Mouse (Mus musculus) midbrain, embryonic 16.5 days (tissue): ENCODE data around the gene Mprip. TPM values are rescaled to one million over a fixed set of nuclear protein-coding genes. Genes with fewer than 3 reads are reported as not detected.

Experiments
- ATAC-seq: fragments of 200-750 bp; cut with Nextera tagmentation; 2 replicates; pipeline ENCODE4 v1.8.0; 2017; ENCODE audit warnings: moderate TSS enrichment
- H3K27ac ChIP-seq: fragments of 300-500 bp; sonication (generic); 2 replicates; pipeline ENCODE4 v1.5.1; 2014; ENCODE audit warnings: mild to moderate bottlenecking, low read length, mixed read lengths
- H3K27me3 ChIP-seq: fragments of 300-500 bp; sonication (generic); 2 replicates; pipeline ENCODE4 v1.6.1; 2014; ENCODE audit warnings: low read depth, low read length, mixed read lengths; ENCODE audit not compliant: control insufficient read depth, insufficient read depth
- H3K36me3 ChIP-seq: fragments of 300-500 bp; sonication (generic); 2 replicates; pipeline ENCODE4 v1.6.1; 2014; ENCODE audit warnings: mild to moderate bottlenecking, low read length, moderate library complexity, mixed read lengths; ENCODE audit not compliant: control insufficient read depth, insufficient read depth
- H3K4me1 ChIP-seq: fragments of 300-500 bp; sonication (generic); 2 replicates; pipeline ENCODE4 v1.6.1; 2014; ENCODE audit warnings: mild to moderate bottlenecking, low read length, mixed read lengths; ENCODE audit not compliant: control insufficient read depth, insufficient read depth
- H3K4me2 ChIP-seq: fragments of 300-500 bp; sonication (generic); 2 replicates; pipeline ENCODE4 v1.6.1; 2014; ENCODE audit warnings: mild to moderate bottlenecking, low read length, mixed read lengths
- H3K4me3 ChIP-seq: fragments of 300-500 bp; sonication (generic); 2 replicates; pipeline ENCODE4 v1.5.1; 2014; ENCODE audit warnings: low read depth, mild to moderate bottlenecking, low read length, moderate library complexity, mixed read lengths
- H3K9ac ChIP-seq: fragments of 300-500 bp; sonication (generic); 2 replicates; pipeline ENCODE4 v1.6.1; 2014; ENCODE audit warnings: low read depth, low read length, mixed read lengths
- H3K9me3 ChIP-seq: fragments of 300-500 bp; sonication (generic); replicated peaks from 2 replicates; pipeline ENCODE4 v1.6.1; 2014; ENCODE audit warnings: mild to moderate bottlenecking, low read length, mixed read lengths; ENCODE audit not compliant: control insufficient read depth, poor library complexity, severe bottlenecking
- WGBS: fragments of 180-500 bp; shearing (Covaris S2); extraction: QIAGEN DNeasy Blood & Tissue Kit; methylation state at CpG from one replicate; pipeline ENCODE4 v1.1.7; 2014; 5-methylcytosine and 5-hydroxymethylcytosine counted together
- polyA plus RNA-seq: library from polyadenylated mRNA; unstranded; fragments of >200 nt; fragmentation: Nextera tagmentation; extraction: Ambion mirVana; gene quantifications from 2 replicates; pipeline ENCODE4 v1.2.1, GENCODE M21; 2015

The Mprip gene
- polyA plus RNA-seq, 1 experiment from 2014 or later: 35.8 TPM

GRCm38 (mm10) chr11:59772902-59773301 lies 111.8 kb downstream of the Mprip start:
- H3K4me2 ChIP-seq: no peak overlapping the region
- no peak for ATAC-seq
- H3K9me3 ChIP-seq: no peaks in the 10 kb centered on the region
- H3K9ac ChIP-seq: no peak overlapping the region
- H3K4me3 ChIP-seq: no peak overlapping the region
- H3K4me1 ChIP-seq: no peaks in the 10 kb centered on the region
- H3K36me3 ChIP-seq: peaks cover 68% of the 10 kb centered on the region
- H3K27me3 ChIP-seq: no peaks in the 10 kb centered on the region
- WGBS: 94% methylated on average over 4 of the region's 4 CpGs
- H3K27ac ChIP-seq: no peak overlapping the region

GRCm38 (mm10) chr11:59774522-59774921 lies 113.4 kb downstream of the Mprip start:
- no peaks in the 10 kb centered on the region for H3K4me1 ChIP-seq
- H3K27me3 ChIP-seq: no peaks in the 10 kb centered on the region
- H3K4me3 ChIP-seq: no peak overlapping the region
- H3K9ac ChIP-seq: no peak overlapping the region
- H3K9me3 ChIP-seq: no peaks in the 10 kb centered on the region
- H3K36me3 ChIP-seq: peaks cover 65% of the 10 kb centered on the region
- H3K4me2 ChIP-seq: no peak overlapping the region
- no peak overlapping the region for H3K27ac ChIP-seq
- no peak for ATAC-seq
- 95% methylated on average over 4 of the region's 4 CpGs for WGBS

DNA sequence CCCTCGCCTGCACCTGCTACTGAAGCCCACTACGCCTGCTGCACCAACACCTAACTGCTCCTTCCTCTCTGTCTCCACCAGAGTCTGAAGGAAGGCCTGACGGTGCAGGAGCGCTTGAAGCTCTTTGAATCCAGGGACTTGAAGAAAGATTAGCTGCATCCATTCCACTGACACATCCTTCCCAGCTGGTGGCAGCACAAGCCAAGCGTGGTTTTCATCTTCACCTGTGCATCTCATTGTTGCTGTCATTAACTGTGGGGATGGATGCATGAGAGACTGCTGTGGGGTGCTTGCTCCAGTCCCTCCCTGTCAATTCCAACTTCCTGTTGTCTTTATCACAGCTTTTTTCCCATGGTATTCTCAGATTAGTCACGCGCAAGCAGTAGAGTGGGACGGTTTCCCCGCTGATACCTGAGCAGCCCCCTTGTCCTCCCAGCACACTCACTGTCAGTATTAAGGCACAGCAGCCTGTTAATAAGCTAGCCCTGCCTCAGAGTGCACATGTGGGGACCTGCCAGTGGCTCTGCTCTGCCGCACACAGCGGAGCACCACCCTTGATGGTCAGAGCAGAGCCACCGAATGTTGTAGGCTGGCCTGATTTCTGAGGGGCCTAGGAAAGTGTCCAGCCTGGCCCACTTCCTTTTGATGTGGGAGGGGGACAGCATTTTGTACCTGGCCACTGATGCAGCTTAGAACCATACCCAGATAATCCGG lies 114.5 kb downstream of the Mprip start:
- H3K4me1 ChIP-seq: no peaks in the 10 kb centered on the region
- no peaks in the 10 kb centered on the region for H3K9me3 ChIP-seq
- H3K4me2 ChIP-seq: no peak overlapping the region
- H3K27ac ChIP-seq: 0 out of 2 replicates have a peak overlapping the region, but pooled peaks have one; percentile 5
- no peak overlapping the region for H3K4me3 ChIP-seq
- peaks cover 58% of the 10 kb centered on the region for H3K36me3 ChIP-seq
- WGBS: 78% methylated on average over 13 of the region's 13 CpGs
- H3K9ac ChIP-seq: no peak overlapping the region
- ATAC-seq: no peak
- no peaks in the 10 kb centered on the region for H3K27me3 ChIP-seq

DNA sequence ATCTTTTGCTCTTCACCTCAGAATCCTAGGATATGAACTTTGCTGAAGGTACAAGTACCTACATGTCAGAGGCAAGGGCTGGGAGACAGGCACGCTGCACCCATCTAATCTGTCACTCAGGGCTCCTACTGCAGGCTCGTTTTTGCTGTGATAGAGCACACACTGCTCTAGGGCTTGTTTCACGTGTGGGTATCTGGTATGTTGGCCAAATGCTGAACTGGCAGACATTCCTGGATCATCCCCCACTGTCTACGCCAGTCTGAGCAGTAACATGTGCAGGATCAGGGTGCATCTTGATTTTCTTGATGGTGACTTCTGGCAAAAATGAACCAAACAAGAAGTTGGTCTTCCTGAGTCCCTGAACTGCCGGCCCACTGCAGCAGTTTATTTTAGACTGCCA lies 116.2 kb downstream of the Mprip start:
- ATAC-seq: no peak
- Histone ChIP-seq H3K27me3 (no peaks in the 10 kb centered on the region), H3K9me3 (no peaks in the 10 kb centered on the region), H3K27ac (no peak overlapping the region), H3K36me3 (peaks cover 43% of the 10 kb centered on the region), H3K4me2 (no peak overlapping the region), H3K9ac (no peak overlapping the region), H3K4me1 (no peaks in the 10 kb centered on the region), H3K4me3 (no peak overlapping the region)
- 90% methylated on average over 5 of the region's 5 CpGs for WGBS

DNA sequence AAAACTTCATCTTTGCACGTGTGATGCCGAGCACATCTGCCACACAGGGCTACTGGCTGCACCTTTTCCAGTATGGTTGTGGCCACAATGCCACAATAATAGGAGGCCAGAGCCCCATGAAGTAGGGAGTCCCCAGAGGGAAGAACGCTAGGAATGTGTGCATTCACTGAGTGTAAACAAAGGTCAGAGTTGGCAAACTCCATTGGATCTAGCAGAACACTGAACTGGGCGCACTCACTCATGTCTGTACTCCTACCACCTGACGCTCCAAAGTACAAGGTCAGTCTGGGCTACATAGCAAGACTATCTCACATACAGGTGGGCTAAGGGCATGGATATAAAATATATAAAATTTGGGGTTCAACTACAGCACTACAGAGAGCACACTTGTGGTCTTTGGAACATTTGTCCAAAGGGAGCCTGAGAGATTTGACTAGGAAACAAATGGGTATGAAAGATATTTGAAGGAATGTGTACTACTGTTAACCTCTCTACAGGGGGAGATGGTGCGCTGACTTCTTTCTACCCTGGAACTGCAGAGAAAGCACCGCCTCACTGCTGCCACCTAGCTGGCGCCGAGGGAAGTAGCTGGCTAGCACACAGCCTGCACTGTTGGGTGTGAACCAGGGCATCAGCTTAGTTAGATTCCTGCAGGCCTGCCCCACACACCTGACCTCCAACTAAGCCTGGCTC lies 117.2 kb downstream of the Mprip start:
- Histone ChIP-seq H3K9me3 (no peaks in the 10 kb centered on the region), H3K4me3 (no peak overlapping the region), H3K36me3 (peaks cover 37% of the 10 kb centered on the region), H3K27ac (no peak overlapping the region), H3K4me1 (no peaks in the 10 kb centered on the region), H3K27me3 (no peaks in the 10 kb centered on the region), H3K4me2 (no peak overlapping the region), H3K9ac (no peak overlapping the region)
- ATAC-seq: no peak
- 58% methylated on average over 9 of the region's 9 CpGs for WGBS

- H3K4me2 ChIP-seq: no peak overlapping the region
- 83% methylated on average over 1 of the region's 1 CpGs for WGBS
- no peak overlapping the region for H3K9ac ChIP-seq
- peaks cover 32% of the 10 kb centered on the region for H3K36me3 ChIP-seq
- H3K4me1 ChIP-seq: no peaks in the 10 kb centered on the region
- H3K4me3 ChIP-seq: no peak overlapping the region
- H3K27me3 ChIP-seq: no peaks in the 10 kb centered on the region
- H3K27ac ChIP-seq: no peak overlapping the region
- H3K9me3 ChIP-seq: no peaks in the 10 kb centered on the region
- ATAC-seq: no peak
These were observed 117.7 kb downstream of the Mprip start for GRCm38 (mm10) chr11:59778874-59779223.

DNA sequence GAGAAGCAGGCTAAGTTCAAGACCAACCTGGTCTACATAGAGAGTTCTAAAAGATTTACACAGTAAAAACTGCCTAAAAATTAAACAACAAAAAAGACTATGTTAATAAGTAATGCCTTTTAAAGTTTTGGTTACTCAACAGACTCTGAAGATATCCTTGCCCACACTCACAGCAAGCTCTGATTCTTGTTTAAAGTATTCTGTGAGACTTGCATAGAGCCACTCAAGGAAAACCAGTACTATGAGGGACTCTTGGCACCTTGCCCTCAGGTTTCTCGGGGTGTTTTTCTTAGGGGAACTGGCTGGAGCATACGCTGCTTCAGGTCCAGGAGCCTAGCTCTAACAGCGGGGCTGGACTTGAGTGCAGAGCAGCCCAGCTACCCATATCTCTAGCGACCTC lies 118.3 kb downstream of the Mprip start:
- Histone ChIP-seq H3K27ac (no peak overlapping the region), H3K27me3 (no peaks in the 10 kb centered on the region), H3K9me3 (no peaks in the 10 kb centered on the region), H3K4me3 (no peak overlapping the region), H3K9ac (no peak overlapping the region), H3K36me3 (peaks cover 27% of the 10 kb centered on the region), H3K4me2 (no peak overlapping the region), H3K4me1 (no peaks in the 10 kb centered on the region)
- ATAC-seq: no peak
- WGBS: 93% methylated on average over 4 of the region's 4 CpGs

GRCm38 (mm10) chr11:59780241-59780640 lies 119.1 kb downstream of the Mprip start:
- H3K4me2 ChIP-seq: no peak overlapping the region
- WGBS: 89% methylated on average over 4 of the region's 4 CpGs
- H3K4me1 ChIP-seq: no peaks in the 10 kb centered on the region
- H3K27me3 ChIP-seq: no peaks in the 10 kb centered on the region
- H3K36me3 ChIP-seq: peaks cover 24% of the 10 kb centered on the region
- no peak overlapping the region for H3K9ac ChIP-seq
- ATAC-seq: no peak
- H3K9me3 ChIP-seq: no peaks in the 10 kb centered on the region
- H3K4me3 ChIP-seq: no peak overlapping the region
- H3K27ac ChIP-seq: no peak overlapping the region

GRCm38 (mm10) chr11:59782091-59782590 lies 121.0 kb downstream of the Mprip start:
- Histone ChIP-seq H3K9ac (no peak overlapping the region), H3K27me3 (no peaks in the 10 kb centered on the region), H3K4me2 (no peak overlapping the region), H3K36me3 (peaks cover 10% of the 10 kb centered on the region), H3K9me3 (no peaks in the 10 kb centered on the region), H3K4me3 (no peak overlapping the region), H3K4me1 (peaks cover 4% of the 10 kb centered on the region; the same call in 1 of the 2 replicates), H3K27ac (no peak overlapping the region)
- WGBS: 58% methylated on average over 7 of the region's 7 CpGs
- ATAC-seq: no peak
